Mouse (Mus musculus): ENCODE measurements around the gene Zmiz1. TPM values are rescaled to one million over a fixed set of nuclear protein-coding genes. Genes with fewer than 3 reads are reported as not detected.

Zmiz1 gene
- polyA plus RNA-seq, 1 experiment from 2014 or later = 12.4 TPM

- no peak overlapping the region for H3K4me3 ChIP-seq (ENCODE audit: low read depth, low read length)
- no peaks in the 10 kb centered on the region for H3K36me3 ChIP-seq (ENCODE audit: control insufficient read depth, insufficient read depth)
- H3K4me1 ChIP-seq (replicated peaks; ENCODE audit: control insufficient read depth, insufficient read depth, low read length) = peaks cover 17% of the 10 kb centered on the region
- H3K4me2 ChIP-seq (replicated peaks; ENCODE audit: low read depth) = no peak overlapping the region
- no peaks in the 10 kb centered on the region for H3K27me3 ChIP-seq (replicated peaks; ENCODE audit: control insufficient read depth, insufficient read depth, low read length)
- no peaks in the 10 kb centered on the region for H3K9me3 ChIP-seq (ENCODE audit: control insufficient read depth)
- no peak for TF ChIP-seq CTCF (IDR thresholded peaks at IDR 0.05; ENCODE audit: low read depth)
- ATAC-seq = no peak
- 63% methylated on average over 2 of the region's 2 CpGs for WGBS
- H3K9ac ChIP-seq (ENCODE audit: low read depth, low read length) = no peak overlapping the region
- H3K27ac ChIP-seq (ENCODE audit: low read depth, low read length) = no peak overlapping the region
Observed at GRCm38 (mm10) chr14:25486220-25486619, 27.2 kb downstream of the Zmiz1 start.

DNA sequence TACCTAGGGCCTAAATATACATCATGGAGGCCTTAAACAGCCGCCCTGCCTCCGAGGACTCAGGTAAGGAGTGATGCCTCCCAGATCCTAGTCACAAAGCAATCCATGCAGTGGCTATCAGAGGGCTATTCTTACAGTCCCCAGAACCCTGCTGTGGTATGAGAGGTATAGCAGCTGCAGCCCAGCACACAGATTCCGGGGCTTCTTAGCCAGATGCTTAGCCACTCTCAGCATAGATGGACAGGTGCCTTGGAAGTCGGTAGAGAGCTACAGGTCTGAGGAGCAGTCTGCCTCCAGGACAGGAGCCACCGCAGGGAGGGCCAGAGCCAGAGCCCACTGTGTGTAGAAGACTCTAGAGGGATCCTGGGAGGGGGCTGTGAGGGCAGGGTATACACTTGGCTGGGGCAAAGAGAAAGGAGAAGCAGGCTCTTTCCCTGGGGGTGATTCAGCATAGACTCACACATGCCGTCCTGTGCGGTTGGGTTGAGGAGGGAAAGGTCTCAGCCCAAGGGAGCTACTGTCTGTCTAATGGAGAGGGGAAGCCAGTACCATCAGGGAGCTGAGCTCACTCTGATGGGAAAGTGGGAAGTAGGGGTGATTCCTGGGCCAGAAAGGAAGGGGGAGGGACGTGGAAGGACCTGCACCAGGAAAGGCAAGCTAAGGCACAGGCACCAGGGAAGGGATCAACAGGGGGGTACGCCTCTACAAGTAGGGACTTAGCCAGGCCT lies 27.9 kb downstream of the Zmiz1 start:
- Histone ChIP-seq H3K9ac (ENCODE audit: low read depth, low read length) (0 out of 2 replicates have a peak overlapping the region, but pooled peaks have one; percentile 22), H3K4me3 (ENCODE audit: low read depth, low read length) (no peak overlapping the region), H3K4me1 (replicated peaks; ENCODE audit: control insufficient read depth, insufficient read depth, low read length) (peaks cover 17% of the 10 kb centered on the region), H3K27ac (ENCODE audit: low read depth, low read length) (no peak overlapping the region; the same call in 1 of the 2 replicates), H3K4me2 (replicated peaks; ENCODE audit: low read depth) (no peak overlapping the region), H3K27me3 (replicated peaks; ENCODE audit: control insufficient read depth, insufficient read depth, low read length) (no peaks in the 10 kb centered on the region), H3K9me3 (ENCODE audit: control insufficient read depth) (no peaks in the 10 kb centered on the region), H3K36me3 (ENCODE audit: control insufficient read depth, insufficient read depth) (no peaks in the 10 kb centered on the region)
- 74% methylated on average over 9 of the region's 9 CpGs for WGBS
- no peak for TF ChIP-seq CTCF (IDR thresholded peaks at IDR 0.05; ENCODE audit: low read depth)
- ATAC-seq = no peak

DNA sequence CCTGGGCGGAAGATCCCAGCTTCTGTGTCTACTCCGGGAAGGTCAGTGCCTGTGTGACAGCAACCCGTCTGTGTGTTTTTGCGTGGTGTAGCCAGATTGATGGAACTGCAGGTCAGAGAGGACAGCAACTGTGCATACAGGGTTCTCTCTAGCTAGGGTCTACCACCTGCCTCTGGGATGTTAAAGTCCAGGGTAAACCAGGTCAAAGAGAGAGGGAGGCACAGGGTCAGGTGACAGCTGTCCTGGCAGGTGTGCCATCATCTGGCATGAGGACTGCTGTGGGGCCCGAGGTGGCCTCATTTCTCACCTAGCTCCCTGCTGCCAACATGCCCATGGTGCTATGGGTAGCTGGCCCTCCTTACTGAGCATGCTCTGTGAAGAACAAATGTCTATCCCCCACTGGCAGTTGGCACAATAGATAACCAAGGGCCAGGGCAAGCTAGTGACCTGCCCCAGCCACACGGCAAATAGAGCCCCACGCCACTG lies 28.5 kb downstream of the Zmiz1 start:
- no peaks in the 10 kb centered on the region for H3K27me3 ChIP-seq (replicated peaks; ENCODE audit: control insufficient read depth, insufficient read depth, low read length)
- H3K4me3 ChIP-seq (ENCODE audit: low read depth, low read length) = no peak overlapping the region
- 55% methylated on average over 7 of the region's 7 CpGs for WGBS
- H3K4me1 ChIP-seq (replicated peaks; ENCODE audit: control insufficient read depth, insufficient read depth, low read length) = peaks cover 22% of the 10 kb centered on the region
- no peak for TF ChIP-seq CTCF (IDR thresholded peaks at IDR 0.05; ENCODE audit: low read depth)
- H3K9ac ChIP-seq (ENCODE audit: low read depth, low read length) = 0 out of 2 replicates have a peak overlapping the region, but pooled peaks have one; percentile 22
- no peak for ATAC-seq
- no peaks in the 10 kb centered on the region for H3K36me3 ChIP-seq (ENCODE audit: control insufficient read depth, insufficient read depth)
- H3K4me2 ChIP-seq (replicated peaks; ENCODE audit: low read depth) = no peak overlapping the region
- H3K9me3 ChIP-seq (ENCODE audit: control insufficient read depth) = no peaks in the 10 kb centered on the region
- H3K27ac ChIP-seq (ENCODE audit: low read depth, low read length) = no peak overlapping the region

DNA sequence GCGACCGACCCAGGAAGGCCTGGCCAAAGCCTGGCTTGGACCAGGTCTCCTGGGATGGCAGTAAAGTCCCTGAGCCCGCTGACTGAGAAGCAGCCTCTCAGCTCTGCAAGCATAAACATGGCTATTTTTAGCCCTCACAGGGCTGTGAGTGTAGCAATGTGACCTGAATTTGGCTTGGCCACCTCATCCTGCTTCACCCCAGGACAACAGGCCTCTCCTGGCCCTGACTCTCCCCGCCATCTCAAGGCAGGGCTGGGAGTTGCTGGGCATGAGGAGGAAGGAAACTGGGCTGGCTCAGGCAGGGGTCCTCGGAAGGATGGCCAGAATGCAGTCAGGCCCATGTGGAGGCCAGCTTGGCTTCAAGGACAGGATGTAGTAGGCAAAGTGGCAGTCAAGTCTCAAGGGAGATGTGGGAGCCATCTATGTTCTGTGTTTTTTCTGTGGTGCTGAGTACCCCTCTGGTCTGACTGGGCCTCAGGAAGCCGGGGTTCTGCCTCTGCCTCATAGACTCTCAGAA lies 29.2 kb downstream of the Zmiz1 start:
- Histone ChIP-seq H3K36me3 (ENCODE audit: control insufficient read depth, insufficient read depth) (no peaks in the 10 kb centered on the region), H3K27ac (ENCODE audit: low read depth, low read length) (0 out of 2 replicates have a peak overlapping the region, but pooled peaks have one; percentile 3), H3K9me3 (ENCODE audit: control insufficient read depth) (no peaks in the 10 kb centered on the region), H3K27me3 (replicated peaks; ENCODE audit: control insufficient read depth, insufficient read depth, low read length) (no peaks in the 10 kb centered on the region), H3K9ac (ENCODE audit: low read depth, low read length) (no peak overlapping the region), H3K4me1 (replicated peaks; ENCODE audit: control insufficient read depth, insufficient read depth, low read length) (peaks cover 26% of the 10 kb centered on the region), H3K4me2 (replicated peaks; ENCODE audit: low read depth) (no peak overlapping the region), H3K4me3 (ENCODE audit: low read depth, low read length) (no peak overlapping the region)
- ATAC-seq = no peak
- WGBS = 51% methylated on average over 6 of the region's 6 CpGs
- TF ChIP-seq CTCF (IDR thresholded peaks at IDR 0.05; ENCODE audit: low read depth) = no peak

DNA sequence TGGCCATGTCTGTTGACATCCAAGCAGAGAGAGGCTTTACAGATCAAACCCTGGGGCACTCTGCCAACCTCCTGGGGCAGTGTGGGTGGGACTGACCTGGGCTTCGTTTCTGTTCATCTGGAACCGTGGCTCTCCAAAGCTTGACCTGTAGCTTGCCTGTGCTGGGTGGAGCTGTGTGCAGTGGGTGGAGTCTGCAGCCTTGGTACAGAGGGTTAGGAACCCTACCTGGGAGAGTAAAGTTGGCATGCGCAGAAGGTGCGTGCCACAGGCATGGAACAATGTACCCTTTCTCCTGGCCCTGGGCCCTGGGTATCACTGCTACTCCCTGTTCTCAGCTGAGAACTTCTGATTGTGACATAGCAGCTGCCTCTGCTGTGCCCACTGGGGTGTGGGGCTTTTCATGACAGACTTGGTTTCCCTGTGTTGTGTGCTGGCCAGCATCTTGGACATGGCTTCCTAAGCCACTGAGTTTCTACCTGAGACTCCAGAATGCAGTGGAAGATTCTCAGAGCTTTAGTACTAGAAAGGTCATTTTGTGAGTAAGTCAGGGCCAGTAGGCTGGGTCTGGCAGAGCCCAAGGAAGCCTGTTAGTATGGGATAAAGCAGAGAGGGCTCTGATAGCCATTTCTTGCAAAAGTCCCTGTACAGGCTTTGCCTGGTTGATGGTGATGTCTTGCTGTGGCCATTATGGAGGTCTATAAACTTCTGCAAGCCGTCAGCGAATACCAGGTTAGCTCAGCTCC lies 30.5 kb downstream of the Zmiz1 start:
- TF ChIP-seq CTCF (IDR thresholded peaks at IDR 0.05; ENCODE audit: low read depth) = no peak
- Histone ChIP-seq H3K36me3 (ENCODE audit: control insufficient read depth, insufficient read depth) (no peaks in the 10 kb centered on the region), H3K9me3 (ENCODE audit: control insufficient read depth) (no peaks in the 10 kb centered on the region), H3K9ac (ENCODE audit: low read depth, low read length) (no peak overlapping the region), H3K4me1 (replicated peaks; ENCODE audit: control insufficient read depth, insufficient read depth, low read length) (peaks cover 30% of the 10 kb centered on the region), H3K27me3 (replicated peaks; ENCODE audit: control insufficient read depth, insufficient read depth, low read length) (no peaks in the 10 kb centered on the region), H3K4me2 (replicated peaks; ENCODE audit: low read depth) (no peak overlapping the region), H3K27ac (ENCODE audit: low read depth, low read length) (no peak overlapping the region), H3K4me3 (ENCODE audit: low read depth, low read length) (no peak overlapping the region)
- 56% methylated on average over 6 of the region's 6 CpGs for WGBS
- ATAC-seq = peak; percentile 50; the same call in 1 of the 2 replicates

DNA sequence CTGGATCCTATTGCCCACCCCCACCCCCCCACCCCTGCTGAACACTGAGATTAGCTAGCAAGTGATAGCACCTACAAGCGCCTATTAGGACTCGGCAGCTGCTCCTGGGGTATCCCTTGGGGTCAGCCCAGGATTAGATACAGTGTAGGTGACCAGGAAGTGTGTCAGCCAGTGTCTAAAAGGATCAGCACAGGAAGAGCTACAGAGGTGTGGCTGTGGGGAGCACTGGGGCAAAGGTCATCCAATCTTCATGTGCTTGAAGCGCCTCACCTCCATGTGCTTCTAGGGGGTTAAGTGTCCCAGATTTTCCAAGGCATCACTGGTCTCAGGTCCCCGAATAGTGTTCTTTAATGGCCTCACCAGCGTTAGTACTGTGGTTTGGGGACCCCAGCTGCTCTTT lies 33.0 kb downstream of the Zmiz1 start:
- Histone ChIP-seq H3K4me2 (replicated peaks; ENCODE audit: low read depth) (no peak overlapping the region), H3K36me3 (ENCODE audit: control insufficient read depth, insufficient read depth) (no peaks in the 10 kb centered on the region), H3K27ac (ENCODE audit: low read depth, low read length) (no peak overlapping the region), H3K27me3 (replicated peaks; ENCODE audit: control insufficient read depth, insufficient read depth, low read length) (no peaks in the 10 kb centered on the region), H3K4me1 (replicated peaks; ENCODE audit: control insufficient read depth, insufficient read depth, low read length) (peaks cover 40% of the 10 kb centered on the region), H3K4me3 (ENCODE audit: low read depth, low read length) (no peak overlapping the region), H3K9me3 (ENCODE audit: control insufficient read depth) (no peaks in the 10 kb centered on the region), H3K9ac (ENCODE audit: low read depth, low read length) (no peak overlapping the region)
- ATAC-seq = peak; percentile 53; the same call in 1 of the 2 replicates
- WGBS = 55% methylated on average over 5 of the region's 5 CpGs
- TF ChIP-seq CTCF (IDR thresholded peaks at IDR 0.05; ENCODE audit: low read depth) = no peak

All from intestine, postnatal 0 days (tissue).